ENCODE assay signal across 1 mouse cellular context in genomic region chr7:28741709-28742438, GRCm38 (mm10).
TF ChIP-seq lines count a peak whose summit lies in the region.

Gene Mrps12, minus strand, starts transcription at chr7:28741820.
Gene Sars2, plus strand, starts transcription at chr7:28741992.

TF ChIP-seq in CH12.LX, 34 proteins besides CTCF, POLR2A, EP300 and RAD21 (continued from another document):
- TF ChIP-seq IRF4 (IDR thresholded peaks at IDR 0.05; ENCODE audit: low read depth, low read length) (peak; percentile 21; the same call in 1 of the 2 replicates), MXI1 (IDR thresholded peaks at IDR 0.05; ENCODE audit: low read depth, low read length) (peak; percentile 17), BHLHE40 (IDR thresholded peaks at IDR 0.05; ENCODE audit: low read depth, low read length) (no peak), TCF12 (IDR thresholded peaks at IDR 0.05; ENCODE audit: low read depth, low read length) (peak; percentile 65), SMC3 (IDR thresholded peaks at IDR 0.05; ENCODE audit: low read depth, low read length) (peak; percentile 49), MAZ (IDR thresholded peaks at IDR 0.05; ENCODE audit: low read depth, low read length) (no peak; the same call in 1 of the 2 replicates), USF1 (IDR thresholded peaks at IDR 0.05; ENCODE audit: low read depth, low read length) (no peak), PAX5 (IDR thresholded peaks at IDR 0.05; ENCODE audit: low read length) (no peak), E2F4 (IDR thresholded peaks at IDR 0.05; ENCODE audit: insufficient replicate concordance, low read depth, low read length) (peak; percentile 98), MAX (IDR thresholded peaks at IDR 0.05; ENCODE audit: low read length) (peak; percentile 45), MYC (IDR thresholded peaks at IDR 0.05; ENCODE audit: low read depth, low read length) (peak; percentile 27; the same call in 1 of the 2 replicates), ETS1 (conservative IDR thresholded peaks at IDR 0.05; ENCODE audit: low read depth, low read length) (peak; percentile 9; the same call in 1 of the 2 replicates), MEF2A (IDR thresholded peaks at IDR 0.05; ENCODE audit: borderline replicate concordance, low read depth, low read length) (no peak), ELF1 (IDR thresholded peaks at IDR 0.05; ENCODE audit: low read depth, low read length) (peak; percentile 95), JUN (IDR thresholded peaks at IDR 0.05; ENCODE audit: insufficient read depth, low read depth, low read length) (no peak), JUND (conservative IDR thresholded peaks at IDR 0.05; ENCODE audit: low read depth, low read length) (no peak), KAT2A (IDR thresholded peaks at IDR 0.05; ENCODE audit: insufficient replicate concordance, low read length) (no peak), ZKSCAN1 (IDR thresholded peaks at IDR 0.05; ENCODE audit: borderline replicate concordance, low read depth, low read length) (no peak)
TF ChIP-seq in CH12.LX: peak in this region for 16.
